Mouse (Mus musculus) C2C12 (cell line): ENCODE results near the gene Nxn.

Source experiments
- CTCF ChIP-seq: IDR thresholded peaks from one replicate; pipeline ENCODE4 v1.5.1; 2011; ENCODE audit not compliant: control insufficient read depth, insufficient read depth, insufficient read length
- MAX ChIP-seq: IDR thresholded peaks from one replicate; pipeline ENCODE4 v1.6.1; 2011; ENCODE audit warnings: mild to moderate bottlenecking, control low read depth

GRCm38 (mm10) chr11:76385017-76385416, 13.9 kb downstream of the Nxn start:
- TF ChIP-seq MAX: no peak
- no peak for TF ChIP-seq CTCF
